20 mouse cellular contexts compared by ENCODE assay signal in genomic region chr14:8049334-8049733, GRCm38 (mm10). TPM values are rescaled to one million over a fixed set of nuclear protein-coding genes. Genes with fewer than 3 reads are reported as not detected.
DNase-seq lines count a peak whose midpoint lies in the region; ATAC-seq and TF ChIP-seq lines count a peak whose summit lies in the region.
"Had no signal": no experiment of that assay in that cellular context is flagged by ENCODE, and none has a peak within 500 bp of the region (broad histone marks: within the 10 kb centered on the region; RNA-seq: fewer than 3 reads in every experiment).

No protein-coding gene starts in this region.

- no peaks in the 10 kb centered on the region; the same call in 1 of the 2 replicates for H3K4me1 ChIP-seq in heart, embryonic 10.5 days
- H3K4me1 ChIP-seq in E14TG2a.4 (replicated peaks; ENCODE audit: low read depth, low read length): peaks cover 78% of the 10 kb centered on the region
- H3K4me1 ChIP-seq: forebrain, embryonic 15.5 days had no signal

- WGBS in heart, embryonic 10.5 days: 79% methylated on average over 10 of the region's 10 CpGs

- peaks cover 24% of the 10 kb centered on the region; the same call in 1 of the 2 replicates for H3K36me3 ChIP-seq in heart, embryonic 10.5 days
- H3K36me3 ChIP-seq in E14TG2a.4 (ENCODE audit: insufficient read depth, low read length): peaks cover 28% of the 10 kb centered on the region

- DNase-seq in heart, adult 11 months: peak; percentile 92
- DNase-seq in heart, embryonic 10.5 days (ENCODE audit: low spot score): no peak
- DNase-seq in A20 (ENCODE audit: low read depth, low spot score): peak; percentile 79
- no peak for DNase-seq in urinary bladder, postnatal 25 days (ENCODE audit: low spot score)
- DNase-seq in urinary bladder, postnatal 36 days (ENCODE audit: low spot score in 2 of 2): no peak
- DNase-seq: adrenal gland, adult 2 months; adrenal gland, postnatal 25 days; cerebellum, adult 18-20 months; cerebellum, adult 9-11 months; cerebellum, postnatal 36 days; gastrocnemius, postnatal 10 days; heart, postnatal 10 days; heart, postnatal 4 days had no signal

- no peak overlapping the region for H3K4me3 ChIP-seq in heart, embryonic 10.5 days
- 0 out of 2 replicates have a peak overlapping the region, but pooled peaks have one; percentile 24 for H3K4me3 ChIP-seq in E14TG2a.4 (replicated peaks; ENCODE audit: low read length)
- H3K4me3 ChIP-seq: embryonic facial prominence, embryonic 10.5 days; forebrain, embryonic 15.5 days; hindbrain, embryonic 13.5 days had no signal

- no peaks in the 10 kb centered on the region for H3K9me3 ChIP-seq in heart, embryonic 10.5 days
- H3K9me3 ChIP-seq in E14TG2a.4 (ENCODE audit: low read length): no peaks in the 10 kb centered on the region
- H3K9me3 ChIP-seq: embryonic facial prominence, embryonic 10.5 days; forebrain, embryonic 15.5 days; hindbrain, embryonic 13.5 days had no signal

- peak; percentile 57 for ATAC-seq in megakaryocyte, adult 5-6 weeks (ENCODE audit: poor library complexity, severe bottlenecking)
- ATAC-seq: forebrain, embryonic 15.5 days; hindbrain, postnatal 0 days had no signal

- no peaks in the 10 kb centered on the region for H3K27me3 ChIP-seq in heart, embryonic 10.5 days (ENCODE audit: insufficient read depth, poor library complexity, severe bottlenecking)
- no peaks in the 10 kb centered on the region for H3K27me3 ChIP-seq in E14TG2a.4 (ENCODE audit: insufficient read depth, low read length)
- H3K27me3 ChIP-seq: forebrain, embryonic 15.5 days; hindbrain, embryonic 13.5 days had no signal

- no peak for TF ChIP-seq CTCF in E14TG2a.4 (conservative IDR thresholded peaks at IDR 0.05; ENCODE audit: low read length)

- no peak overlapping the region for H3K27ac ChIP-seq in heart, embryonic 10.5 days
- H3K27ac ChIP-seq: embryonic facial prominence, embryonic 10.5 days; forebrain, embryonic 15.5 days; hindbrain, embryonic 13.5 days; hindbrain, postnatal 0 days had no signal

RNA-seq across cellular contexts. Expression of gene Rpp14, which starts 30.8 kb away (rescaled TPM):
- 40.9 and 43.5 TPM in 2 replicates for polyA plus RNA-seq in heart, embryonic 10.5 days (2016; fragmentation: Nextera tagmentation; extraction: Ambion mirVana)
- total RNA-seq in megakaryocyte, adult 5-6 weeks (2015): 14.7 and 14.9 TPM in 2 replicates
- total RNA-seq in megakaryocyte, adult 5-6 weeks (2017): 12.4 and 13.8 TPM in 2 replicates

RNA-seq across cellular contexts. Expression of gene Abhd6, which starts 46.6 kb away (rescaled TPM):
- polyA plus RNA-seq in heart, embryonic 10.5 days (2016; fragmentation: Nextera tagmentation; extraction: Ambion mirVana): 9.2 and 16.0 TPM in 2 replicates
- 0.80 and 1.5 TPM in 2 replicates for total RNA-seq in megakaryocyte, adult 5-6 weeks (2015)
- 0.66 TPM in 1 of 2 replicates, not detected in the other for total RNA-seq in megakaryocyte, adult 5-6 weeks (2017)
- total RNA-seq: MEL had no signal

RNA-seq across cellular contexts. Expression of gene Pxk, which starts 48.7 kb away (rescaled TPM):
- polyA plus RNA-seq in heart, embryonic 10.5 days (2016; fragmentation: Nextera tagmentation; extraction: Ambion mirVana): 23.1 and 24.1 TPM in 2 replicates
- total RNA-seq in megakaryocyte, adult 5-6 weeks (2015): 41.9 and 47.3 TPM in 2 replicates
- 28.0 and 37.9 TPM in 2 replicates for total RNA-seq in megakaryocyte, adult 5-6 weeks (2017)

RNA-seq across cellular contexts. Expression of gene Dnase1l3, which starts 55.0 kb away (rescaled TPM):
- polyA plus RNA-seq in heart, embryonic 10.5 days (2016; fragmentation: Nextera tagmentation; extraction: Ambion mirVana): not detected in 2 replicates
- total RNA-seq in megakaryocyte, adult 5-6 weeks (2015): 0.02 and 0.07 TPM in 2 replicates
- total RNA-seq in megakaryocyte, adult 5-6 weeks (2017): not detected in 2 replicates
- total RNA-seq: heart, postnatal 10 days; heart, postnatal 4 days; hindbrain, postnatal 0 days; MEL had no signal

Comparison
In these comparisons a context has a peak if more than half of its experiments do, and no peak if none do; other contexts are left out.
1. DNase-seq: peak in heart, adult 11 months (single experiment) and A20 (single experiment); none in heart, embryonic 10.5 days (single experiment), urinary bladder, postnatal 25 days (single experiment) and urinary bladder, postnatal 36 days (0 of 2).